Mouse (Mus musculus) CD8-positive naive resting alpha-beta T cell, adult 2 months (primary cell): ENCODE data around the gene Gltp.

ENCODE experiments used
- DNase-seq, 2 experiments: peaks; one replicate each; pipeline ENCODE4 v3.0.0; 2022; ENCODE audit warnings: low read depth in 2 of 2, low spot score in 2 of 2

Gene Gltp

GRCm38 (mm10) chr5:114690633-114691567 lies at the start of gene Gltp:
Gltp (minus strand) TSS chr5:114690984.
- DNase-seq = peak; percentile 90 to 91

- no peak for DNase-seq
Measured at GRCm38 (mm10) chr5:114738707-114739241, 48.0 kb upstream of the Gltp start.

- no peak for DNase-seq
Measured at GRCm38 (mm10) chr5:114737090-114737887, 46.5 kb upstream of the Gltp start.

- no peak for DNase-seq
Measured at GRCm38 (mm10) chr5:114733606-114734005, 42.8 kb upstream of the Gltp start.

GRCm38 (mm10) chr5:114731969-114732368 lies 41.2 kb upstream of the Gltp start:
- DNase-seq = no peak

GRCm38 (mm10) chr5:114731498-114731897 lies 40.7 kb upstream of the Gltp start:
- no peak for DNase-seq

GRCm38 (mm10) chr5:114730129-114730528 lies 39.3 kb upstream of the Gltp start:
- DNase-seq = no peak

- no peak for DNase-seq
Measured at GRCm38 (mm10) chr5:114728160-114728559, 37.4 kb upstream of the Gltp start.

GRCm38 (mm10) chr5:114722846-114723245 lies 32.1 kb upstream of the Gltp start:
- DNase-seq = no peak

- DNase-seq = no peak
Measured at GRCm38 (mm10) chr5:114721969-114722368, 31.2 kb upstream of the Gltp start.

GRCm38 (mm10) chr5:114720784-114721183 lies 30.0 kb upstream of the Gltp start:
- no peak for DNase-seq

GRCm38 (mm10) chr5:114719928-114720270 lies 29.1 kb upstream of the Gltp start:
- DNase-seq = no peak

- no peak for DNase-seq
Measured at GRCm38 (mm10) chr5:114719003-114719927, 28.5 kb upstream of the Gltp start.

GRCm38 (mm10) chr5:114718483-114718882 lies 27.7 kb upstream of the Gltp start:
- no peak for DNase-seq

GRCm38 (mm10) chr5:114717937-114718336 lies 27.2 kb upstream of the Gltp start:
- no peak for DNase-seq

- no peak for DNase-seq
Measured at GRCm38 (mm10) chr5:114717292-114717691, 26.5 kb upstream of the Gltp start.

GRCm38 (mm10) chr5:114714551-114714950 lies 23.8 kb upstream of the Gltp start:
- DNase-seq = no peak

- no peak for DNase-seq
Measured at GRCm38 (mm10) chr5:114709357-114709756, 18.6 kb upstream of the Gltp start.

- DNase-seq = no peak
Measured at GRCm38 (mm10) chr5:114708491-114708890, 17.7 kb upstream of the Gltp start.

- peak; percentile 92 to 94 for DNase-seq
Measured at GRCm38 (mm10) chr5:114707265-114708068, 16.7 kb upstream of the Gltp start, which contains the start of gene Tchp. Tchp (plus strand) TSS chr5:114707760.
